Mouse (Mus musculus): ENCODE results near the gene Mdn1. TPM values are rescaled to one million over a fixed set of nuclear protein-coding genes. Genes with fewer than 3 reads are reported as not detected.

Gene Mdn1
- polyA plus RNA-seq, 1 experiment from 2014 or later = 15.8 TPM

DNA sequence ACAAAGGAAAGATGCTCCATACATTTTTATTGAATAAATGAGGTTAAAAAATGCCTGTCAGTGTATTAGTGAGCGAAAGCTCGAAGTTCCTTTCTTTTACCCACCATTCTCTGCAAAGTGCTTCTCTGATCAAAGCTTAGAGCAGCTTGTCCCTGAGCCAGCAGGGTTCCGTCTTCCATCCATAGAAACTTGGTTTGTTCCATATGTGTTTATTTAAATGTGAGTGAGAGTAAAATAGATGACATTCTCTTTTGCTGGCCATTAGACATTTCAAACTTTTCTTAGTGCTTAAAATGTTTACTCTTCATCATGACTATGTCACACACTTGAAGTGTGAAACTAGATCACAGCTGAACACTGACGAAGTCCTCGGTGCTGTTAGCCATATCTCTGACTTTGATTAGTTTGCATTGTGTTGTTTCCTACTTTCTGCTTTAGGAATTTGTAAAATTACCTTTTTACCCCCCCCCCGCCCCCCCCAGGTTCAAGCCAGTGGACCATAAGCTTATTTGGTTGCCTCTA lies 26.2 kb downstream of the Mdn1 start:
- Histone ChIP-seq H3K4me2 (no peak overlapping the region), H3K4me3 (no peak overlapping the region), H3K9me3 (no peaks in the 10 kb centered on the region), H3K27ac (no peak overlapping the region), H3K4me1 (replicated peaks) (no peaks in the 10 kb centered on the region), H3K36me3 (peaks cover 75% of the 10 kb centered on the region), H3K27me3 (no peaks in the 10 kb centered on the region), H3K9ac (no peak overlapping the region)
- 85% methylated on average over 6 of the region's 6 CpGs for WGBS
- ATAC-seq (ENCODE audit: low FRiP score) = no peak

DNA sequence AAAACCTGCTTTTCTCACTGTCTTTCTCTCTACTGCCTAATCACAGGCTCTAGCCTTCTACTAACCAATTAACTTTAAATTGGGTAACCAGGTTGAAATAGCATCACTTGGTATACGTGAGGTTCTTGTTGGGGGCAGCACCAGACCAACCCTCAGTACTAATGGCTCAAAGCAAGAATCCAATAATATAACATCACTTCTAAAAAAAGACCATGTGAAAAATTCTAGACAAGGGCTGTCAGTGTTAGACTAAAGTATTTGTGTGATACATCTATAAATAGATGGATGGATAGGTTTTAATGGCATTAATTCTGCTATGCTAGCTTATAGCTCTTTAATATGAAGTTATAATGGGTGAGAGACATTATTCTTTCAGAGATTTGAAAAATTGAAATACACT lies 60.8 kb downstream of the Mdn1 start:
- WGBS = 97% methylated on average over 1 of the region's 1 CpGs
- H3K36me3 ChIP-seq = peaks cover 85% of the 10 kb centered on the region

DNA sequence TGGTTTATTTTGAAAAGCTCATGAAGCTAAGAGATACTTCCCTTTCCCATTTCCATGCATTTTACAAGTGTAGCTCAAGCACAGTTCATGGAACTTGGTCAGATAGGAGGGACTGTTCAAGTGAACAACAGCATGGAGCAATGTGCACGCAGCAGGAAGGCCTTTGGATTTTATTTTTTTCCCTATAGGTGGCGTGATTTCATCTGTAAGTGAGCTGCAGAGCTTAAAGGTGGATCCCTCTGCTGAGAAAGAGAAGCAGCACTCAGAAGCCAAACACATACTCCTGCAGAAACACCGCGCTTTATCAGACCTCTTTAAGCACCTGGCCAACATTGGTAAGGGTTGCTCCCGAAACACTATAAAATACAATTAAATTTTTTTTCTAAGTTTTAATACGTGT lies 88.5 kb downstream of the Mdn1 start:
- no peak for ATAC-seq (ENCODE audit: low FRiP score)
- Histone ChIP-seq H3K4me1 (replicated peaks) (no peaks in the 10 kb centered on the region), H3K27ac (no peak overlapping the region), H3K27me3 (no peaks in the 10 kb centered on the region), H3K36me3 (peaks cover 98% of the 10 kb centered on the region), H3K4me3 (no peak overlapping the region), H3K4me2 (no peak overlapping the region), H3K9me3 (no peaks in the 10 kb centered on the region), H3K9ac (no peak overlapping the region)
- WGBS = 90% methylated on average over 6 of the region's 6 CpGs

More for the DNA sequence above, 60.8 kb downstream of the Mdn1 start:
- Histone ChIP-seq H3K9ac (no peak overlapping the region), H3K4me2 (no peak overlapping the region), H3K27ac (no peak overlapping the region), H3K4me3 (no peak overlapping the region), H3K9me3 (no peaks in the 10 kb centered on the region), H3K4me1 (replicated peaks) (no peaks in the 10 kb centered on the region), H3K27me3 (no peaks in the 10 kb centered on the region)
- ATAC-seq (ENCODE audit: low FRiP score) = no peak

DNA sequence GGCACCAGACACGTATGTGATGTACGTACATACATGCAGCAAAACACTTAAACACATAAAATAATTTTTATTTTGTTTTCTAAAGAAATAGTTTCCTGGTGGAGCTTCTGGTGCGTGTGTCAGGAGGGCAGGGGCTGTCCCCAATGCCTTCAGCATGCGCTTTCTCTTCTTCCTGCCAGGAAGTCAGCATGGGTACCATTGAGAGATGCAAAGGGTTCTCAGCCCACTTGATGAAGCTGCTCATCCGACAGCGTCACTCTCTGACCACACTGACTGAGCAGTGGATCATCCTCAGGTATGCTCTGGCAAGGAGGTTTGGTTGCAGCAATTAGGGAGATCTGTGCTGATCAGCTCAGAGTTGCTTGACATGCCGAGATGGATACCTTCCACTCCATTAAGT lies 91.5 kb downstream of the Mdn1 start:
- WGBS = 98% methylated on average over 7 of the region's 7 CpGs
- Histone ChIP-seq H3K4me2 (no peak overlapping the region), H3K4me1 (replicated peaks) (no peaks in the 10 kb centered on the region), H3K27me3 (no peaks in the 10 kb centered on the region), H3K9ac (no peak overlapping the region), H3K36me3 (peaks cover 96% of the 10 kb centered on the region), H3K4me3 (no peak overlapping the region), H3K27ac (no peak overlapping the region), H3K9me3 (no peaks in the 10 kb centered on the region)
- no peak for ATAC-seq (ENCODE audit: low FRiP score)

DNA sequence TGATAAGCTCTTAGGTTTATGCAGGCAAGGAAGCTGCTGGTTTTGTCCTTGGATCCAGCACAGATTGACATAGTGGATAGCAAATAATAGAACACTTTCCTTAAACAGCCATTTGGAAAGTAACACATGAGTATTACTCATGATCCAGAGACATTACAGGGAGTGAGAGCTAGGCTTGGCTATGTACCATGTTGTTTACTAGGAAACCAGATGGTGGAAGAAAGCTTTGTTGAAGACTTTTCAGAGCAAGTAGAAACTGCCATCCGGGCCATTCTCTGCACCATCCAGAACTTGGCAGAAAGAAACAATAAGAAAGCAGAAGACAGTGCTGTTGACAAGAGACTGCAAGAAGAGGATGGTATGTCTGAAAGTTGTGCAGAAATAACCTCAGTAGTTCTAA lies 93.8 kb downstream of the Mdn1 start:
- Histone ChIP-seq H3K9ac (no peak overlapping the region), H3K4me3 (no peak overlapping the region), H3K27me3 (no peaks in the 10 kb centered on the region), H3K27ac (no peak overlapping the region), H3K4me2 (no peak overlapping the region), H3K9me3 (no peaks in the 10 kb centered on the region), H3K36me3 (peaks cover 90% of the 10 kb centered on the region), H3K4me1 (replicated peaks) (no peaks in the 10 kb centered on the region)
- no peak for ATAC-seq (ENCODE audit: low FRiP score)
- 94% methylated on average over 1 of the region's 1 CpGs for WGBS

DNA sequence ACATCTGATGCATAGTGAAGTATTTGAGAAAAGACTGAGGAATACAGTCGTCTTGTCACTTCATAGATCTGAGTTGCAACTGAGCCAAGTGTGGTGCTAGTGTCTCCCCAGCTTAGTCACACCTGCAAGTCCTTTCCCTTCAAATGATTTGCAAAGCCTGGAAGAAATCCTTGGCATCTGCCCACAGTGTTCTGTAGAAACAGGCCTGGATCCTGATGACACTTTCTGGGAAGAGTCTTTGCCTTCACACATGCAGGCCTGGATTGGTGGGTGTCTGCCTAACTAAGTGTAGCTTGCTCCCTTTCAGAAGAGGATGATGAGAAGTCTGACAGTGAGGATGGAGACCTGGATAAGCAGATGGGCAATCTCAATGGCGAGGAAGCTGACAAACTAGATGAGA lies 100.5 kb downstream of the Mdn1 start:
- H3K4me1 ChIP-seq (replicated peaks) = no peaks in the 10 kb centered on the region
- no peak overlapping the region for H3K4me3 ChIP-seq
- ATAC-seq (ENCODE audit: low FRiP score) = no peak
- H3K27me3 ChIP-seq = no peaks in the 10 kb centered on the region
- 91% methylated on average over 2 of the region's 2 CpGs for WGBS
- no peaks in the 10 kb centered on the region for H3K9me3 ChIP-seq
- no peak overlapping the region for H3K9ac ChIP-seq
- H3K36me3 ChIP-seq = peaks cover 82% of the 10 kb centered on the region
- H3K4me2 ChIP-seq = no peak overlapping the region
- H3K27ac ChIP-seq = no peak overlapping the region

DNA sequence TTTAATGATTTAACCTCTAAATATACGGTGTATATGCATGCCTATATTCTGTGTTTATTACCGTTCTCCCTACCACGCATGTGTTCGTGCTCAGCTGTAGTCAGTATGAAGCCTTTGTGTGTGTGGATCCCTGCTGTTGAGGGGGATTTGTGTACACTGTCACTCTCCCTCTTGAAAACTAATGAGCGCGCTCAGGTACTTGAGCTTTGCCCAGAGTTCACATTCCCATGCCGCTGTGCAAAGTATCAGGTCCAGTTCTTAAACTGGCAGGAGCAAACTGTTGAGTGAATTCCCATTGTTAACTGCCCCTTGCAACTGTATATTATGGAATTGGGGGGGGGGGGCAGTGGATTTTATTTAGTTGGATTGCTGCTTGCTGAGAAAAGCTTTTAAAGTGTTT lies 110.6 kb downstream of the Mdn1 start:
- Histone ChIP-seq H3K4me1 (replicated peaks) (no peaks in the 10 kb centered on the region), H3K4me2 (no peak overlapping the region), H3K27me3 (no peaks in the 10 kb centered on the region), H3K36me3 (peaks cover 81% of the 10 kb centered on the region), H3K9me3 (no peaks in the 10 kb centered on the region), H3K27ac (no peak overlapping the region), H3K4me3 (no peak overlapping the region), H3K9ac (no peak overlapping the region)
- no peak for ATAC-seq (ENCODE audit: low FRiP score)
- 87% methylated on average over 7 of the region's 7 CpGs for WGBS

DNA sequence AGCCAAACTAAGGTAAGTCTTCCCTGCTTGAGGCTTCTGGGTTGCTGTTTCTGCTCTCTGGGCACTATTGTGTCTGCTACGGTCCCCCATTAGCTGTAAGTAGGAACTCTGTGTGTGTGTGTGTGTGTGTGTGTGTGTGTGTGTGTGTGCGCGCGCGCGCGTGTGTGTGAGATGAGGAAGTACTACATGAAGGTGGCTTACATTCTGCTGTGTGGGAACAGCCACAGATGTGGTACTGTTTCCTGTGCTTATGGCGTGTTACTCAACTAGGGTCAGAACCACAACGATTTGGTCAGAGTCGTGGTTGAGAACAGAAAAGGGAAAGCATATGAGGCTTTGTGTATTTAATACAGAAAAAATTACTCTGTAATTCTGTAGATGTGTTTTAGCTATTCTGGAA lies 111.1 kb downstream of the Mdn1 start:
- no peak overlapping the region for H3K27ac ChIP-seq
- no peaks in the 10 kb centered on the region for H3K9me3 ChIP-seq
- no peak overlapping the region for H3K9ac ChIP-seq
- H3K4me3 ChIP-seq = no peak overlapping the region
- no peaks in the 10 kb centered on the region for H3K4me1 ChIP-seq (replicated peaks)
- H3K36me3 ChIP-seq = peaks cover 81% of the 10 kb centered on the region
- no peak for ATAC-seq (ENCODE audit: low FRiP score)
- H3K4me2 ChIP-seq = no peak overlapping the region
- no peaks in the 10 kb centered on the region for H3K27me3 ChIP-seq
- 95% methylated on average over 10 of the region's 10 CpGs for whole genome bisulfite sequencing

DNA sequence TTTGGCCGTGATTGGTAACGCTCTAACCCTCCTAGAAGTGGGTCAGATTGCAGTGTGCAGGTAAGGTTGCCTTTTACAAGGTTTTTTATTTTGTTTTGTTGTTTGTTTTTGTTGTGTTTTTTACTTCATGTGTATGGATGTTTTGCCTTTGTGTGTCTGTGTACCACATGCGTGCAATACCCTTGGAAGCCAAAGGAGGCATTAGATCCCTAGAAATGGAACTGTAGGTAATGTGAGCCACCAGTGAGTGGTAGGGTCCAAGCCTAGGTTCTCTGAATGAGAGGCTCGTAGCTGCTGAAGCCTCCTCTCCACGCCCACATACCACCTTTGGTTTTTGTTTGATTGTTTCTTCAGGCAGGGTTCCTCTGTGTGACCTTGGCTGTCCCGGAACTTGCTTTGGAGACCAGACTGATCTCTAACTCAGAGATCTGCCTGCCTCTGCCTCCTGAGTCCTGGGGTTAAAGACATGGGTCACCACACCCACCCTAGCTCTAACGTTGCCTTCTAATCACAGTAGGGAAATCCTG lies 113.4 kb downstream of the Mdn1 start:
- H3K27ac ChIP-seq = no peak overlapping the region
- H3K9ac ChIP-seq = no peak overlapping the region
- H3K36me3 ChIP-seq = peaks cover 83% of the 10 kb centered on the region
- no peaks in the 10 kb centered on the region for H3K9me3 ChIP-seq
- no peak overlapping the region for H3K4me2 ChIP-seq
- no peak for ATAC-seq (ENCODE audit: low FRiP score)
- no peak overlapping the region for H3K4me3 ChIP-seq
- H3K27me3 ChIP-seq = no peaks in the 10 kb centered on the region
- 96% methylated on average over 7 of the region's 7 CpGs for WGBS
- H3K4me1 ChIP-seq (replicated peaks) = no peaks in the 10 kb centered on the region

DNA sequence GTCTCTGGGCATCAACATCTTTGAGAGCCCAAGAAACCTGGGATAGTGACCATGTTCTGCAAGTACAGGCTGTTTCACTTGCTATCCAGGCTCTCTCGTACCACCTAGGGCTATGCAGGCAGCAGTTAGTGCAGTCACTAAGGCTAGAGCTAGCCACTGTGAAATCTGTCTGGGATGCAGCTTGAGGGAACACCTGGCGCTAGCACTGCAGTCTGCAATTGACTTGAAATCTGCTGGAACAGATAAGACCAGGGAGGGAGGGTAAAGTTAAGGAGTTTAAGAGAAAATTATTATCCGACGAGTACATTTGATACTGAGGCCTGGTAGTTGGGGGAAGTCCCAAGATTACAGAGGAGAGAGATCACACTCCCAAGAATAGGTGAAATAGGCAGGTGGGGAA lies 123.1 kb downstream of the Mdn1 start:
- Histone ChIP-seq H3K4me2 (no peak overlapping the region), H3K36me3 (peaks cover 21% of the 10 kb centered on the region), H3K4me3 (no peak overlapping the region), H3K9ac (no peak overlapping the region), H3K9me3 (peaks cover 3% of the 10 kb centered on the region; the same call in 1 of the 2 replicates), H3K27me3 (no peaks in the 10 kb centered on the region), H3K27ac (no peak overlapping the region), H3K4me1 (replicated peaks) (no peaks in the 10 kb centered on the region)
- 95% methylated on average over 4 of the region's 4 CpGs for WGBS
- ATAC-seq (ENCODE audit: low FRiP score) = no peak

DNA sequence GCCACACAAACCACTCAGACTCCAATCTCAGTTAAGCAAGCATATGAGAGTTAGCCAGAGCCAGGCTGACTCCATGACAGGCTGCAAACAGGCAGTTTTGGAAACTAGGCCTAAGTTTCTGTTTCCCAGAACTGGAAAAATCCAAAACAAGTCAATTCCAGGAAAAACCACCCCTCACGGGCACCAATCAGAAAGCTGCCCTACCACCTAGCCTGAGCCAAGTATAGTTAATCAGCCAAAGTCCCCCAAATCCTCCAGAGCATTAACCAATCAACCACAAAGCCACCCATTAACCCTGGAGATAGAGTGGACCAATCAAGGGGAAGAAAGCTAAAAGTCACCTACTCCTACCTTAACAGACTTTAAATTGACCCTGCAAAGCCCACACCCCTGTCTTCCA lies 130.2 kb downstream of the Mdn1 start:
- Histone ChIP-seq H3K36me3 (peaks cover 4% of the 10 kb centered on the region; the same call in 1 of the 2 replicates), H3K4me1 (replicated peaks) (no peaks in the 10 kb centered on the region), H3K27ac (no peak overlapping the region), H3K4me2 (no peak overlapping the region), H3K9me3 (no peaks in the 10 kb centered on the region), H3K4me3 (no peak overlapping the region), H3K9ac (no peak overlapping the region), H3K27me3 (no peaks in the 10 kb centered on the region)
- WGBS = 96% methylated on average over 1 of the region's 1 CpGs
- no peak for ATAC-seq (ENCODE audit: low FRiP score)

DNA sequence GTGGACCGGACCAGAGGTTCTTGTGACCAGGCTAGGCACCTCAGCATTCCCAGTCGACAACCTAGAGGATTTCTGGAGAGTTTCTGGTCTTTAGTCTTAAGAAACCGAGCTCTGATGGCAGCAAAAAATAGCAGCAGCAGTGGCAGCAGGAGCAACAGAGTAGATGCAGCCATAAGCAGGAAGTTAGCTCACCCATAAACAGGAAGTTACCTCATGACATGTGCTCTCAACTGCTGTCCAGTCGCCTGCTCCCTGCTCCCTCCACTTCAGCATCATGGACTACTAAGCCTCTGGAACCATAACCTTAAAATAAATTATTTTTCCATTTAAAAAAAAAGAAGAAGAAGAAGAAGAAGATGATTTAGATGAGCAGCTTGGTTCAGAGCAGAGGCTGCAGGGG lies 132.1 kb downstream of the Mdn1 start:
- Histone ChIP-seq H3K36me3 (peaks cover 4% of the 10 kb centered on the region; the same call in 1 of the 2 replicates), H3K9me3 (no peaks in the 10 kb centered on the region), H3K9ac (no peak overlapping the region), H3K27me3 (no peaks in the 10 kb centered on the region), H3K4me1 (replicated peaks) (no peaks in the 10 kb centered on the region), H3K4me2 (no peak overlapping the region), H3K4me3 (no peak overlapping the region), H3K27ac (no peak overlapping the region)
- 89% methylated on average over 4 of the region's 4 CpGs for WGBS
- ATAC-seq (ENCODE audit: low FRiP score) = no peak

DNA sequence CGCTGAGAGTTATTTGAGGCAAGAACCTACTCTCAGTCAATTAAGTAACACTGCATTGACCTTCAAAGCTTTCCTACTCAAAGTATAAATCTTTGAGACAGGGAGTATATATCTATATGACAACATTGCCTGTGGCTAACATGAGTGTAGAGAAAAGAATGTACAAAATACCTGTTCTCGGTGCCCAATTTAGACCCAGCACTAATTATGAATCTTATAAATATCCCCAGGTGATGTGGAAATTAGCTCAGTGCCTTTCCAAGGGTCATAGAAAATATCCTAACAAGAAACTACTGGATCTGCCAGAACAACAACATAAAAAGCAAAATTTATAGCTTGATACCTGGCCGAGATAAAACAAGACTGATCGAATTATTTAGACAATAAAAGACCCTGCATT lies 142.1 kb downstream of the Mdn1 start:
- H3K4me3 ChIP-seq = no peak overlapping the region
- no peak overlapping the region for H3K27ac ChIP-seq
- no peaks in the 10 kb centered on the region for H3K27me3 ChIP-seq
- no peak for ATAC-seq (ENCODE audit: low FRiP score)
- H3K4me2 ChIP-seq = no peak overlapping the region
- H3K9ac ChIP-seq = no peak overlapping the region
- no peaks in the 10 kb centered on the region for H3K9me3 ChIP-seq
- peaks cover 12% of the 10 kb centered on the region for H3K4me1 ChIP-seq (replicated peaks)
- WGBS = 98% methylated on average over 4 of the region's 4 CpGs
- H3K36me3 ChIP-seq = peaks cover 5% of the 10 kb centered on the region; the same call in 1 of the 2 replicates
